Mouse (Mus musculus) liver, embryonic 12.5 days (tissue): Measurements from ENCODE around the gene Lonp2. TPM values are rescaled to one million over a fixed set of nuclear protein-coding genes. Genes with fewer than 3 reads are reported as not detected.
A peak's percentile ranks its signal among the peaks of the same experiment; 100 is the strongest.

Source experiments
- ATAC-seq: fragments of 200-750 bp; cut with Nextera tagmentation; 2 replicates; pipeline ENCODE4 v1.8.0; 2017; ENCODE audit warnings: moderate number of reproducible peaks, mild to moderate bottlenecking, moderate library complexity
- H3K27ac ChIP-seq: fragments of 300-500 bp; sonication (generic); 2 replicates; pipeline ENCODE4 v1.5.1; 2016; ENCODE audit warnings: mild to moderate bottlenecking
- H3K27me3 ChIP-seq: fragments of 300-500 bp; sonication (generic); replicated peaks from 2 replicates; pipeline ENCODE4 v1.6.1; 2016; ENCODE audit warnings: mild to moderate bottlenecking, moderate library complexity
- H3K36me3 ChIP-seq: fragments of 300-500 bp; sonication (generic); 2 replicates; pipeline ENCODE4 v1.6.1; 2016; ENCODE audit warnings: mild to moderate bottlenecking, moderate library complexity
- H3K4me1 ChIP-seq: fragments of 300-500 bp; sonication (generic); 2 replicates; pipeline ENCODE4 v1.6.1; 2016
- H3K4me2 ChIP-seq: fragments of 300-500 bp; sonication (generic); 2 replicates; pipeline ENCODE4 v1.6.1; 2016; ENCODE audit warnings: mild to moderate bottlenecking, moderate library complexity
- H3K4me3 ChIP-seq: fragments of 300-500 bp; sonication (generic); 2 replicates; pipeline ENCODE4 v1.5.1; 2016; ENCODE audit warnings: mild to moderate bottlenecking, moderate library complexity
- H3K9ac ChIP-seq: fragments of 300-500 bp; sonication (generic); 2 replicates; pipeline ENCODE4 v1.6.1; 2016; ENCODE audit warnings: mild to moderate bottlenecking, moderate library complexity
- H3K9me3 ChIP-seq: fragments of 300-500 bp; sonication (generic); replicated peaks from 2 replicates; pipeline ENCODE4 v1.6.1; 2016; ENCODE audit warnings: mild to moderate bottlenecking, moderate library complexity
- WGBS: fragments of 180-500 bp; shearing (Covaris S2); methylation state at CpG from one replicate; pipeline ENCODE4 v1.1.7; 2016; ENCODE audit not compliant: insufficient replicate concordance; 5-methylcytosine and 5-hydroxymethylcytosine counted together
- polyA plus RNA-seq: library from polyadenylated mRNA; unstranded; fragments of >200 nt; fragmentation: Nextera tagmentation; extraction: Ambion mirVana; gene quantifications from 2 replicates; pipeline ENCODE4 v1.2.1, GENCODE M21; 2016

Lonp2 gene
- 40.1 and 42.8 TPM in 2 replicates for polyA plus RNA-seq

DNA sequence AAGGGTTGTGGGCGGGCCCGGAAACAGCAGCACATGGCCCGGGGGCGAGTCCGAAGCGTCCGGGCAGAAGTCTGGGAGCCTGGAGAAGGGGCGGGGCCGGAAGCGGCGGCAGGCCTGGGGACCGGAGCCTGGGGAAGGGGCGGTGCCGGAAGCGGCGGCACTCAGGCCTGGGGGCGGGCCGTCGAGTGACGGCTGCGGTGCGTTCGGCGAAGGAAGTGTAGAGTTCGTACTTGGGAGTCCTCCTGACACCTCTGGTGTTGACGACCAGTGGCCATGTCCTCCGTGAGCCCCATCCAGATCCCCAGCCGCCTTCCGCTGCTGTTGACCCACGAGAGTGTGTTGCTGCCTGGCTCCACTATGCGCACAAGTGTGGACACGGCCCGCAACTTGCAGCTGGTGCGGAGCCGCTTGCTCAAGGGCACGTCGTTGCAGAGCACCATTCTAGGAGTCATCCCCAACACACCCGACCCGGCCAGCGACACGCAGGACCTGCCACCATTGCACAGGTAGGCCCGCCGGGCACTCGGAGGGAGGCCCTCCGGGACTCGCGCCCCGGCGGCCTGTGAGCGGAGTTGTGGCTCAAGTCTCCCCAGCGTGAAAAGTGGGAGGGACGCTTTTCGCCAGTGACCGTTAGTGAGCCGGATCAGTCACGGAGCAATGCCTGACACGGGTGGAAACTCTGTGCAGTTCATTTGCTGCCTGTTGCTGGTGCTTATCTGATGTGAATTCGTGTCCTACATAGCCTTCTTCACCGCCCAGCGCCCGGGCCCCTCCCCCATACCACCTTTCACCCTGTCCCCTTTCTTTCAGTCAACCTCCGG, at the start of gene Lonp2:
Gene Lonp2, plus strand, starts transcription at position 133 of the 821 bp plus-strand sequence.
- Histone ChIP-seq H3K4me1 (peaks cover 19% of the 10 kb centered on the region), H3K36me3 (no peaks in the 10 kb centered on the region), H3K4me3 (peak within 1 kb of the TSS; percentile 86), H3K4me2 (peak within 1 kb of the TSS; percentile 95), H3K9ac (peak within 1 kb of the TSS; percentile 85), H3K9me3 (no peaks in the 10 kb centered on the region), H3K27ac (peak within 1 kb of the TSS; percentile 86), H3K27me3 (no peaks in the 10 kb centered on the region)
- under 1% methylated on average over 62 of the region's 62 CpGs for WGBS
- peak; percentile 99 for ATAC-seq

DNA sequence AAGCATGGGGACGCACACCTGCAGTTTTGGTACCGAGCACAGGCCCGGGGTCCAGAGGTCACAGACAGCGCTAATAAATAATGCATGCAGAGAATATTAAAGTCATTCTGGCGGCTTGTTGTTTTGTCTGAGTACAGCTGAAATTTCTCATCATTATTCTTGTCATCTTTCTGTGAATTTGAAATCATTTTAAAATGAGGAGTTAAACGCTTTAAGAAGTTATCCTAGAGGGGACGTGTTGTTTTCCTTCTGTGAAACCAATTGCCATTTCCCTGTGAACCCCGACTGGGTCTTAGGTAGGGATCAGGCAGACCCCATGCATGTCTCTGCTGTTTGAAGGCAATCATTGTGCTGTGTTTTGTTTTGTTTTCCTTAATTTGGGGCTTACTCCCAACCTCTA, 46.3 kb upstream of the Lonp2 start:
- no peak overlapping the region for H3K27ac ChIP-seq
- no peaks in the 10 kb centered on the region for H3K36me3 ChIP-seq
- no peaks in the 10 kb centered on the region for H3K27me3 ChIP-seq
- no peak overlapping the region for H3K4me2 ChIP-seq
- WGBS: 77% methylated on average over 8 of the region's 8 CpGs
- H3K9ac ChIP-seq: no peak overlapping the region
- H3K4me1 ChIP-seq: 0 out of 2 replicates have a peak, but pooled peaks cover 6% of the 10 kb centered on the region
- ATAC-seq: no peak
- no peak overlapping the region for H3K4me3 ChIP-seq
- H3K9me3 ChIP-seq: no peaks in the 10 kb centered on the region

DNA sequence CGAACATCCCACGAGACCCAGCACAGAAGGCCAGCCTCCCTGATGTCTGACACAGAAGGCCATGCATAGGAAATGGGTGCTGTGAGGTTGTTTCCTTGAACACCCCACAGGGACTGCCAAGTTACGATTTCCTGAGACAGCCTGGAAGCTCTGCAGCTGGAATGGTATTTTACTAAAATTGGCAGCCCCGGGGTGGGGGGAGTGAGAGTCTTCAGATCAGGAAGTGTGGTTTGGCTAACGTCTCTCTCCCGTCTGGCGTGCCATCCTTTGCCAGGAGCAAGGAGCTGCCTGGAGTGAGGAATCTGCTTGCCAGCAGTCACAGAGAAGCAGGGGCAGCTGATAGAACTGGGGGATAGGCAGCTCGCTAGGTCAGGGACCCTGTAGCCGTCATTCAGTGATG, 45.8 kb upstream of the Lonp2 start:
- WGBS: 16% methylated on average over 9 of the region's 9 CpGs
- H3K4me1 ChIP-seq: 0 out of 2 replicates have a peak, but pooled peaks cover 6% of the 10 kb centered on the region
- no peaks in the 10 kb centered on the region for H3K9me3 ChIP-seq
- no peak for ATAC-seq
- H3K4me2 ChIP-seq: no peak overlapping the region
- H3K4me3 ChIP-seq: no peak overlapping the region
- H3K9ac ChIP-seq: no peak overlapping the region
- no peaks in the 10 kb centered on the region for H3K36me3 ChIP-seq
- no peak overlapping the region for H3K27ac ChIP-seq
- H3K27me3 ChIP-seq: no peaks in the 10 kb centered on the region

DNA sequence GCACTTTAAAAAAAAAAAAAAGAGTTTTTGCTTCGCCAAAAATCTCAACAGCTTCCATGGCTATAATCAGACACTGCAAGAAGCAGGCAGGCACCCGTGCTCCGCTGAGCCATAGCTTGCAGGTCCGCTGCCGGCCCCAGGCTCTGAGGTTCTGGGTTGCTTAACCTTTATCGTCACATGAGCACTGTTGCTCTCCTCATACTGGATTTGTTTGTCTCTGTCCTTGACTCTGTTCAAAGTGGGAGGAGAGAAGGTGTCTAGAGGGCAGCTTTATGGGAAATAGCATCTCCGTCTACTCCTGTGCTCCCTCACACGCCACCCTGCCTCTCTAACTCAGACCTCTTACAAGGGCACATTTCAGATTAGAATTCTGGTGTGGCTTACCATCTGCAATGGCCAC, 45.1 kb upstream of the Lonp2 start:
- H3K9ac ChIP-seq: no peak overlapping the region
- 64% methylated on average over 8 of the region's 8 CpGs for WGBS
- no peaks in the 10 kb centered on the region for H3K27me3 ChIP-seq
- H3K9me3 ChIP-seq: no peaks in the 10 kb centered on the region
- H3K4me1 ChIP-seq: 0 out of 2 replicates have a peak, but pooled peaks cover 6% of the 10 kb centered on the region
- H3K36me3 ChIP-seq: no peaks in the 10 kb centered on the region
- no peak overlapping the region for H3K27ac ChIP-seq
- ATAC-seq: no peak
- H3K4me3 ChIP-seq: no peak overlapping the region
- no peak overlapping the region for H3K4me2 ChIP-seq

DNA sequence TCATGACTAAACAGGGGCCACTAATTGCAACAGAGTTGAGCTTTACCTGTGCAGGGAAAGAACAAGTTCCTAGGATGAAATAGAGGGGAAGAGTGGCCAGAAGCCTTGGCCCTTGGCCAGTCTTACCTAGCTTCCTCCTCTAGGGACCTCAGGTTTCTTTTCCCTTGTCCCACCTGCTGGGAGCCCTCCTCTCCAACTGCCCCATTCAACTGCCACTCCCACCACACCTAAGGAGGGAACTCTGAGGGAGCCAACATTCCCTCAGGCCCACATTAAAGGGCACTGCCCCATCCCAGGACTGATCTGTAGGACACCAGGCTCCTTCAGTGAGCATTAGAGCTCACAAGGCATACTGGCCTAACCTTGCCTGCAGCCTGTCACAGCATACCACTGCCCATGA, 43.4 kb upstream of the Lonp2 start, which contains the start of gene Abcc12:
Gene Abcc12, minus strand, starts transcription at position 229 of the 400 bp plus-strand sequence.
- Histone ChIP-seq H3K36me3 (no peaks in the 10 kb centered on the region), H3K27ac (no peak within 1 kb of the TSS), H3K4me3 (no peak within 1 kb of the TSS), H3K4me1 (0 out of 2 replicates have a peak, but pooled peaks cover 6% of the 10 kb centered on the region), H3K4me2 (no peak within 1 kb of the TSS), H3K9me3 (no peaks in the 10 kb centered on the region), H3K9ac (no peak within 1 kb of the TSS), H3K27me3 (no peaks in the 10 kb centered on the region)
- no peak for ATAC-seq

DNA sequence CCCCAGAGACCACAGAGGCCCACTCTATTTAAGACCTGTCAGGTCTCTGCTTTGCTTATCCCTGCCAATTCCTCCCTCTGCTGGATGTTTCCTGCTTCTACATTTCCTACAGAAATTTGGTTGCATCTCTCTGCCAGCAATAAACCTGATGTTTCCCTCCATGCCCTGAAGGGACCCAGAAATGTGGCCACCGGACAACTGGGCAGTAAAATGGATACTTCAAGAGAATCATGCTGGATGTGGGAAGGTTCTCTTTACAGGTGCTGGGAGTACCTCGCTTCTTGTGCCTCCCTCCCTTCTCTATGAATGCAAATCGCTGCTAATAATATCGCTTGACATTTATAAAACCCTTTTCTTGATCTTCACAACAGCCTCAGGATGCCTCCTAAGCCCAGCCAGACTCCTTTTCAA, 41.9 kb upstream of the Lonp2 start:
- H3K9me3 ChIP-seq: no peaks in the 10 kb centered on the region
- WGBS: 62% methylated on average over 4 of the region's 4 CpGs
- H3K4me3 ChIP-seq: no peak overlapping the region
- H3K4me2 ChIP-seq: no peak overlapping the region
- no peak overlapping the region for H3K9ac ChIP-seq
- H3K4me1 ChIP-seq: peaks cover 6% of the 10 kb centered on the region; the same call in 1 of the 2 replicates
- no peak for ATAC-seq
- H3K36me3 ChIP-seq: no peaks in the 10 kb centered on the region
- H3K27me3 ChIP-seq: no peaks in the 10 kb centered on the region
- no peak overlapping the region for H3K27ac ChIP-seq

DNA sequence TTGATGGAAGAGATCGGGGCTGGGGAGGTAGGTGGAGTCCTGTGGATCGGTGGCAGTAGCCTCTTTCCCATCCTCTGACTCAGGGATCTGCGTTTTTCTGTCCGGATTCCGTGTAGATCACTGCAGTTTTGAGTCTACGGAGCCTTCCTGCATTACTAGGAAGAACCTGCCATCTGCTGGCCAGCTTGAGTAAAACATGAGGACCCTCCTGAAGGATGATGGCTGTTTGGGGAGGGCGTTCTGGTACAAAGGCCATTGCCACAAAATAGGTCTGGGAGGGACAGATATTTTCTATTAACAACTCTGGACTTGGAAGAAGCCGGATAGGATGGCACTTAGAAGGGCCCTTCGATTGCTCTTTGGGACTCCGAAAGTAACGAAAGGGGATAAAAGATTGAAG, 38.7 kb upstream of the Lonp2 start:
- H3K27ac ChIP-seq: no peak overlapping the region
- H3K4me2 ChIP-seq: peak overlapping the region; percentile 73
- no peaks in the 10 kb centered on the region for H3K36me3 ChIP-seq
- no peaks in the 10 kb centered on the region; the same call in 1 of the 2 replicates for H3K4me1 ChIP-seq
- peak overlapping the region; percentile 53 for H3K4me3 ChIP-seq
- H3K9ac ChIP-seq: no peak overlapping the region
- WGBS: 5% methylated on average over 11 of the region's 11 CpGs
- no peaks in the 10 kb centered on the region for H3K9me3 ChIP-seq
- peak; percentile 51; the same call in 1 of the 2 replicates for ATAC-seq
- no peaks in the 10 kb centered on the region for H3K27me3 ChIP-seq

DNA sequence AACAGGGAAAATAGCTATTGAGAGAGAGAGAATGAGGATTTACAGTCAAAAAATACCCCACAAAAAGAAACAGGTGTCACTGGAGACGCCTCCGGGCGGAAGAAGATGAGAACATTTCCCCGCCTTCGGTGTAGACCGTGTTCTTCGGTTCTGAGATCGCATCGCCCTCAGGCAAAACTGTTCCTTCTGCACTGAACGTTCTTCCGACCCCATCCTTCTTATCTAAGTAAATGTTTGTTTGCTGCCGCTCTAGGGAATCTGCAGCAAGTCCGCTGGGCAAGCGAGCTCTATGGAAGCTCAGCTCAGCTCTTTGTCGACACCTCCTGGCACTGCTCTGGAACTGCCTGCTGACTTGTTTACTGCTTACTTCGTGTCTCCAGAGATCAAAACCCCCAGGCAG, 38.3 kb upstream of the Lonp2 start:
- Histone ChIP-seq H3K27me3 (no peaks in the 10 kb centered on the region), H3K4me1 (no peaks in the 10 kb centered on the region; the same call in 1 of the 2 replicates), H3K27ac (no peak overlapping the region), H3K4me2 (peak overlapping the region; percentile 73), H3K4me3 (peak overlapping the region; percentile 53), H3K9me3 (no peaks in the 10 kb centered on the region), H3K9ac (peak overlapping the region; percentile 42; the same call in 1 of the 2 replicates), H3K36me3 (no peaks in the 10 kb centered on the region)
- WGBS: 3% methylated on average over 16 of the region's 16 CpGs
- ATAC-seq: peak; percentile 71

DNA sequence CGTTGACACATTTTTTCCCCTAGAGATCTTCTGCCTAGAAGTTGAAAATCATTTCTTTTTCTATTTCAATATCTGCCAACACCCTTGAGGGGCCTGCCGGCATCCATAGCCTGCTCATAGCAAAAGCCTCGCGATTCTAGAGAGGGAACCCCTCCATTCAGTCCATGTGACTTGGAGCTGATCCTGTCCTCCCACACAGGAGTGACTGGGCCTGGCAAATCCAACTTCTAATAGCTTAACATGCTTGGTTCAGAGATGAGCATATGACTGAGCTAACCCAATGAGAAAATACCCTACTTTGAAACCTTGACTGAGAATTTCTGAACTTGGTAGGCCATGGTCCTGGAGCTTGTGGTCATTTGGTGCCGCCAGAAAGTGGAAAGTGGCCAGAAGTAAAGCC, 37.8 kb upstream of the Lonp2 start:
- Histone ChIP-seq H3K9ac (no peak overlapping the region), H3K4me3 (no peak overlapping the region; the same call in 1 of the 2 replicates), H3K27ac (no peak overlapping the region), H3K27me3 (no peaks in the 10 kb centered on the region), H3K4me2 (peak overlapping the region; percentile 73; the same call in 1 of the 2 replicates), H3K36me3 (no peaks in the 10 kb centered on the region), H3K4me1 (no peaks in the 10 kb centered on the region; the same call in 1 of the 2 replicates), H3K9me3 (no peaks in the 10 kb centered on the region)
- 31% methylated on average over 5 of the region's 5 CpGs for WGBS
- ATAC-seq: no peak

DNA sequence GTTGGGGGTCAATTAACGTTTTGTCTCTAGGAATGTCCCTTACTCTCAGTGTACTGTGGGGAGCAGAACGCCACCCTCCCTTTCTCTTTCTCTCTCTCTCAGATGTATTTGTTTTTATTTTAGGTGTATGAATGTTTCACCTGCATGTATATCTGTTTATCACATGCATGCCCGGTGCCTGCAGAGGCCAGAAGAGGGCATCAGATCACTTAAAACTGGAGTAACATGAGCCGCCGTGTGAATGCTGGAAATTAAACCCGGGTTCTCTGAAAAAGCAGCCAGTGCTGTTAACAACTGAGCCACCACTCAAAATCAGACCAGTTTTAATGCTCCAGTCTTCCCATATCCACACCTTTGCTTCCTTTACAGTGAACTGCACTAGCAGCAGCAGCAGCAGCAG, 37.2 kb upstream of the Lonp2 start:
- Histone ChIP-seq H3K36me3 (no peaks in the 10 kb centered on the region), H3K4me2 (no peak overlapping the region), H3K27me3 (no peaks in the 10 kb centered on the region), H3K9me3 (no peaks in the 10 kb centered on the region), H3K4me3 (no peak overlapping the region), H3K4me1 (no peaks in the 10 kb centered on the region; the same call in 1 of the 2 replicates), H3K27ac (no peak overlapping the region), H3K9ac (no peak overlapping the region)
- WGBS: 49% methylated on average over 6 of the region's 6 CpGs
- no peak for ATAC-seq

DNA sequence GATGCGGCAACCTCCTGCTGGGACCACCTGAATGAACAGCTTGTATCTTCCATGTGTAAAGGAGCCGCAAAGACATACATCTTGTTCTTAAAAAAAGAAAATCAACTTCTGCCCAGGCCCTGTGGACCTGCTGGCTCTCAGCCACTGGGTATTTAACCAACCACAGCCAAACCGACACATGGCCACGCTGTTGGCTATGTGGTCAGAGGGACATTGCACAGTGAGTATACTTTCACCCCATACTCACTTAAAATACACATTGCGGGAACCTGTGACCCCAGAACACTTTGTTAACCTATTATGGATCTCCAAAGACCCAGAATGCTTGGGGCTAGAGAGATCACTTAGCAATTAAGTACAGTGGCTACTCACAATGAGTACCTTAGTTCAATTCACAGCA, 35.5 kb upstream of the Lonp2 start:
- Histone ChIP-seq H3K9ac (no peak overlapping the region), H3K27ac (no peak overlapping the region), H3K4me1 (peaks cover 4% of the 10 kb centered on the region), H3K36me3 (no peaks in the 10 kb centered on the region), H3K4me3 (no peak overlapping the region), H3K4me2 (no peak overlapping the region), H3K9me3 (no peaks in the 10 kb centered on the region), H3K27me3 (no peaks in the 10 kb centered on the region)
- ATAC-seq: no peak
- WGBS: 79% methylated on average over 5 of the region's 5 CpGs

DNA sequence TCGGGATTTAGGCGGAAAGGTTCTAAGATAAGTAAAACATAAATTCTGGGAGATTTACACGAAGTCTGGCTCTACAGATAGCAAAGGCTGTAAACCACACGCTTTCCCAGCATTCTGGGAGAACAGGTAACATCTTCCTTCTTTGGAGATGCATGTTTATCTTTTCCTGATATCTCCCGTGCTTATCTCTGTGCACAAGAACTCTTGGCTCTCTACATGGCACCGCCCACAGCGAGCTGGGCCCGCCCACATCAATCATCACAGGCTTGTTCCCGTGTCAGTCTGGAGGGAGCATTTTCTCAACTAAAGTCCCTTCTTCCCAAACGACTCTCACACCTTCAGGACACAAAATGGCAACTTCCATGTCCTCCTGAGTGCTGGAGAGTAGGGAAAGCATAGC, 30.7 kb upstream of the Lonp2 start:
- Histone ChIP-seq H3K27me3 (no peaks in the 10 kb centered on the region; the same call in 1 of the 2 replicates), H3K36me3 (no peaks in the 10 kb centered on the region), H3K4me1 (peaks cover 5% of the 10 kb centered on the region; the same call in 1 of the 2 replicates), H3K4me2 (no peak overlapping the region), H3K9ac (no peak overlapping the region), H3K4me3 (no peak overlapping the region), H3K27ac (no peak overlapping the region), H3K9me3 (no peaks in the 10 kb centered on the region)
- 47% methylated on average over 10 of the region's 10 CpGs for WGBS
- ATAC-seq: no peak
